Mouse (Mus musculus) cortical plate, adult 2 months (tissue): ENCODE measurements around the gene Slc7a14.

ENCODE experiments used
- CTCF ChIP-seq: fragments of 200-500 bp; IDR thresholded peaks from 2 replicates; pipeline ENCODE4 v1.5.1; 2011; ENCODE audit warnings: mild to moderate bottlenecking, control low read depth, low read length; ENCODE audit not compliant: insufficient read depth; ENCODE audit errors: extremely low read depth
- POLR2A ChIP-seq: fragments of 200-500 bp; IDR thresholded peaks from 2 replicates; pipeline ENCODE4 v1.6.1; 2011; ENCODE audit warnings: mild to moderate bottlenecking, low read length, control low read depth; ENCODE audit not compliant: insufficient read depth; ENCODE audit errors: extremely low read depth

DNA sequence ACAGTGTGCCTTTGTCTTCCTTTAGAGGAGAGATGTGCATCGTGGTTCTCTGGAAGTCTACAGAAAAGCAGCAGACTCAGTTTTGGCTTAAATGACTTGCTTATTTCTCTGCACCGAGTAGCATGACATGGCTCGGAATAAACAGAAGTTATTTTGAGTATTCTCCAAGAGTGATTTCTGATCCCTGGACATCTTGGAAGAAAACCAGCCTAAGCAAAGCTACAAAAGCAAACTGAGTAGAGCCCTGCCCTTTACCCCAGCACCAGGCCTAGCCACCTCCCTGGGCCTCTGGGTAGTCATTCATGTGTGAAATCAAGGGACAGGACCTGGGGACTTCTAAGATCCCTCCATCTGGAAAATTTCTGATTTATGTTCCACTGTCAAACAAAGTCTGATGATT is 74.0 kb downstream of the Slc7a14 start:
- TF ChIP-seq CTCF (no peak), POLR2A (no peak)
